Mouse (Mus musculus): ENCODE results near the gene Gfer.

The Gfer gene

GRCm38 (mm10) chr17:24696011-24696697, at the start of gene Gfer, which contains the start of gene Noxo1:
Gene Gfer (minus strand): TSS chr17:24696156.
Gene Noxo1 (plus strand): TSS chr17:24696234.
- peak; percentile 89 for DNase-seq (ENCODE audit: low read depth, low spot score)

- no peak for DNase-seq (ENCODE audit: low read depth, low spot score)
Measured at GRCm38 (mm10) chr17:24744381-24744780, 48.4 kb upstream of the Gfer start.

- no peak for DNase-seq (ENCODE audit: low read depth, low spot score)
Measured at GRCm38 (mm10) chr17:24743896-24744295, 47.9 kb upstream of the Gfer start.

DNA sequence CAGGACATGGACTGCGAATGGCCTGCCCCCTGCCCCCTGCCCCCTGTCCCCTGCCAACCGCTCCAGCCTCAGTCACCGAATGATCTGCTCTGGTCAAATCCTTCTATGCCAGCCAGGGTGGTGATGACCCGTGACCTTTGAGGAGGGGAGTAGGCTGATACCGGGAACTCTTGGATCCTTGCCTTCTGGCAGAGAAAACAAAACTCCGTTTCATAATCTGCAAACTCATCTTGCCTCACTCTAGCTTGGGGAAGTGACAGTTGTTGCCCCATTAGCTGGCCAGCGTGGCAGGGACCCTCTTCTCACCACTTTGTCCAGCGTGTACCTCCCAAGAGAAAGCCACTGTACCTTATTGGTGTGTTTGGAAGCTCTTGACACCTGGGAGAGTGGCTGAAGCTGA, 46.4 kb upstream of the Gfer start:
- no peak for DNase-seq (ENCODE audit: low read depth, low spot score)

DNA sequence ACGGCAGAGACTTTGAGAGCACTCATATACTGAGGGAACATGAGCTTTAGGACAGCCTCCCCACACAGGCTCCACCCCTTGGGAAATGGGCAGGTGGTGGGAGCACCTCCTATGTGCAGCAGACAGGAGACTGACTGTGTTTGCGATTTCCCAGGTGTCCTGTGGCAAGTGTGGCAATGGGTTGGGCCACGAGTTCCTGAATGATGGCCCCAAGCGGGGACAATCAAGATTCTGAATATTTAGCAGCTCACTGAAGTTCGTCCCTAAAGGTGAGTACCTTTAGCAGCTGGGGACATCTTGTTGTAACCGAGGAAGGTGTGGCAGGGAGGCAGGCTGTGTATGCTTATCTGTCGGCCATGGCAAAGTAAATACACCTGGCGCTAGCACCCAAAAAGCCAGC, 44.0 kb upstream of the Gfer start:
- DNase-seq (ENCODE audit: low read depth, low spot score): no peak

- DNase-seq (ENCODE audit: low read depth, low spot score): no peak
Measured at GRCm38 (mm10) chr17:24738238-24738637, 42.3 kb upstream of the Gfer start.

- peak; percentile 59 for DNase-seq (ENCODE audit: low read depth, low spot score)
Measured at GRCm38 (mm10) chr17:24737135-24737810, 41.3 kb upstream of the Gfer start.

DNA sequence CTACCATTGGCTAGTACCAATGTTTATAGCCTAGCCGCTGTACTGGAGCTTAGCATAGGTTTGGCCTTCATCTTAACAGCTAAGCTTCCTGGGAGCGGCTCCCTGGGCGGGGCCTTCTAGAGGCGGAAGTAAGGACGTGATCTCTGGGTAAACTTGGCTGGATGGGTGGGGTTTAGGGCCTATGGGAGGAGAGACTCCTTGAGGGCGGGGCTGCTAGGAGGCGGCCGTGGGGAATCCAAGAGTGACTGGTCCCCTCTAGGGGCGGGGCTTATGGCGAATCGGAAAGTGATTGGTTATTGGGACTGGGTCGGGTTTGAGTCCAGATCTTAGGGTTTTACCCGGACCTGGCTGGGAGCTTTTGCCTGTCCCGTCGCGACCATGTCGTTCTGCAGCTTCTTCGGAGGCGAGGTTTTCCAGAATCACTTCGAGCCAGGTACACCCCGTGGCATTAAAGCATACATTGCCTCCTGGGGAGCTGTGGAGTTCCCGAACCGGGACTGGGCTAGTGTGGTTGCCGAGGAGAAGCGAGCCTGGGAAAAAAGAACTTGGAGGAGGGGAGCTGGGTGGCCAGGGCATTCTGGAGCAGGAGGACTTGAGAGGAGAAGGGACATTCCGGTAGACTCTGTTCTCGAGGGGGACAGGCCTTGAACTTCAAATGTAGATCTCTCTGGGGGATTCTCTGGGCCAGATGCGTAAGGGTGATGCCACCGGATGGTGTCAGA, 40.5 kb upstream of the Gfer start, which contains the start of gene Msrb1:
Gene Msrb1 (plus strand): TSS at position 313 of the 722 bp plus-strand sequence.
- peak; percentile 99 for DNase-seq (ENCODE audit: low read depth, low spot score)

- DNase-seq (ENCODE audit: low read depth, low spot score): no peak
Measured at GRCm38 (mm10) chr17:24735446-24735845, 39.5 kb upstream of the Gfer start.

DNA sequence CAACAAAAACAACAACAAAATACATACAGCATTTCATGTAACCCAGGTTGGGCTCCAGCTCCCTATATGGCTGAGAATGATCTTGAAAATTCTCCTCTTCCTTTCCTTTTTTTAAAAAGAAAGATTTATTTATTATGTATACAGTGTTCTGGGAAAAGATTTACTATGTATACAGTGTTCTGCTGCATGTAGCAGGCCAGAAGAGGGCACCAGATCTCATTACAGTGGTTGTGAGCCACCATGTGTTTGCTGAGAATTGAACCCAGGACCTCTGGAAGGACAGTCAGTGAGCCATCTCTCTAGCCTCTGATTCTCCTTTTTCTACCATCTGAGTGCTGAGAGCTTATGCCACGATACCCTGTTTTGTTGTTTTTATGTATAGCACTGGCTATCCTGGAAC, 38.6 kb upstream of the Gfer start:
- peak; percentile 40 for DNase-seq (ENCODE audit: low read depth, low spot score)

GRCm38 (mm10) chr17:24733434-24734050, 37.6 kb upstream of the Gfer start:
- no peak for DNase-seq (ENCODE audit: low read depth, low spot score)

- DNase-seq (ENCODE audit: low read depth, low spot score): no peak
Measured at GRCm38 (mm10) chr17:24732233-24732935, 36.4 kb upstream of the Gfer start.

DNA sequence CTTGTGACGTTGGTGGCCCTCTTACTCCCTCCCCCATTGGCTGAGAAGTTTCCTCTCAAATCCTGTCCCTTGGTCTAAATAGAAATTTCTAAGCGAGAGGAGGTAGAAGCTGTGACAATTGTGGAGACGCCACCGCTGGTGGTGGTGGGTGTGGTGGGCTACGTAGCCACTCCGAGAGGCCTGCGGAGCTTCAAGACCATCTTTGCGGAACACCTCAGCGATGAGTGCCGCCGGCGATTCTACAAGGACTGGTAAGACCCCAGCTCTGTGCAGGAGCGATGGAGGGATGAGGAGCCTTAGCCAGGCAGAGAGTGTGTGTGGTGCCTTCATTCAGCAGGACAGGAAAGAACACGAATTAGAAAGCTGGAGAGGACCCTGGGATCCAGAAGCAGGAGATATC, 34.8 kb upstream of the Gfer start:
- no peak for DNase-seq (ENCODE audit: low read depth, low spot score)

GRCm38 (mm10) chr17:24729067-24729466, 33.1 kb upstream of the Gfer start:
- no peak for DNase-seq (ENCODE audit: low read depth, low spot score)

DNA sequence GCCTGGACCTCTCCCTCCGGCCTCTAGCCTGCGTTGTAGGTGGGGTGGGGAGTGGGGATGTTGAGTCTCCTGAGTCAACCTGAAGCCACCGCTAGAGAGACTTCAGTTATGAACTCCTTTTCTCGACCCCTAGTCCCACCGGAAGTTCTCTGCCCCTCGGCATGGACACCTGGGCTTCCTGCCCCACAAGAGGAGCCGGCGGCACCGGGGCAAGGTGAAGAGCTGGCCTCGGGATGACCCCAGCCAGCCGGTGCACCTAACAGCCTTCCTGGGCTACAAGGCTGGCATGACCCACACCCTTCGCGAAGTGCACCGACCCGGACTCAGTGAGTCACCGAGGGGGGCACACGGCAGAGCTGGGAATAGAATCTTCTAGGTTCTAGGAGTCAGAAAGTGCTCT, 32.2 kb upstream of the Gfer start:
- DNase-seq (ENCODE audit: low read depth, low spot score): no peak

GRCm38 (mm10) chr17:24727618-24728017, 31.7 kb upstream of the Gfer start, which contains the start of gene Rpl3l:
Gene Rpl3l (plus strand): TSS chr17:24727820.
- no peak for DNase-seq (ENCODE audit: low read depth, low spot score)

GRCm38 (mm10) chr17:24725637-24726390, 29.9 kb upstream of the Gfer start:
- no peak for DNase-seq (ENCODE audit: low read depth, low spot score)

DNA sequence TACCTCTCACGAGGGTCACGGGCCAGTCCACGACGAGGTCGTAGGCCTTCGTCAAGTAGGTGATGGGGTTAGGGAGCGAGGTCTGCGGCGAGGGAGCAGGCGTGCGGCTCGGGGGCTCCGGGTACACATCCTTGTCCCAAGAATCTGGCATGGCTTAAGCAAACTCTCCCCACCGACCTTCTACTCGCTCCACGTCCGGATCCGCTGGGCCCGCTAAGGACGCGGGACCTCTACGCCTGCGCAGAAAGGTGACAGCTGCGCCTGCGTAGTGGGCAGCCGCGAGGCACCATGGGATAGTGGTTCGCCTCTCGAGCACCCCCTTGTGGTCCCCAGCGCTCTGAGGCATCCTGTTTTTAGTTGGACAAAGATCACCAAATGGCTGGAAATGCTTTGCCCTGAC, 28.2 kb upstream of the Gfer start, which contains the start of gene Ndufb10:
Gene Ndufb10 (minus strand): TSS at position 295 of the 400 bp plus-strand sequence.
- DNase-seq (ENCODE audit: low read depth, low spot score): peak; percentile 94

DNA sequence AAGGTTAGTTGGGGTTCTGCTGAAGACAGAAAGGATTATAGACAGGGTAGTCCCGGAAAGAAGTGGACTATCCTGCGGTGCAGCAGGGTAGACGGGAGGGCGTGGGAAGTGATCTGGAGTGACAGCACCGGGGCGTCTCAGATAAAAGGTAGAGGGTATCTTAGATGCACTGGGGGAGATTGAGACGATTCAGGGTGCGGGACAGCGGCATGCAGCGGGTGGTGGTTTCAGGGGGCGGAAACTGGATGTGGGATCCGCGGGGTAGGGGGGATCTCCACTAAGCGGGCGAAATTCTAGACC, 27.9 kb upstream of the Gfer start:
- DNase-seq (ENCODE audit: low read depth, low spot score): no peak

- DNase-seq (ENCODE audit: low read depth, low spot score): peak; percentile 62
Measured at GRCm38 (mm10) chr17:24723122-24723880, 27.3 kb upstream of the Gfer start.
